Mouse (Mus musculus) neural tube, embryonic 11.5 days (tissue): ENCODE measurements around the gene Prkag1. TPM values are rescaled to one million over a fixed set of nuclear protein-coding genes. Genes with fewer than 3 reads are reported as not detected.

ENCODE experiments used
- ATAC-seq: fragments of 200-750 bp; cut with Nextera tagmentation; 2 replicates; pipeline ENCODE4 v1.8.0; 2017; ENCODE audit warnings: moderate number of reproducible peaks, mild to moderate bottlenecking, moderate TSS enrichment, moderate library complexity; ENCODE audit not compliant: insufficient read depth, low FRiP score, low TSS enrichment
- DNase-seq: peaks from one replicate; pipeline ENCODE4 v3.0.0-alpha.2; 2015; ENCODE audit warnings: low spot score
- H3K27ac ChIP-seq: fragments of 300-500 bp; sonication (generic); 2 replicates; pipeline ENCODE4 v1.5.1; 2014; ENCODE audit warnings: low read depth, mild to moderate bottlenecking, low read length
- H3K27me3 ChIP-seq: fragments of 300-500 bp; sonication (generic); 2 replicates; pipeline ENCODE4 v1.6.1; 2014; ENCODE audit warnings: mild to moderate bottlenecking, low read length, mixed read lengths; ENCODE audit not compliant: control insufficient read depth, insufficient read depth
- H3K36me3 ChIP-seq: fragments of 300-500 bp; sonication (generic); 2 replicates; pipeline ENCODE4 v1.6.1; 2014; ENCODE audit warnings: mild to moderate bottlenecking, low read length, moderate library complexity, mixed read lengths; ENCODE audit not compliant: control insufficient read depth, insufficient read depth
- H3K4me1 ChIP-seq: fragments of 300-500 bp; sonication (generic); 2 replicates; pipeline ENCODE4 v1.6.1; 2014; ENCODE audit warnings: low read length, mixed read lengths; ENCODE audit not compliant: control insufficient read depth, insufficient read depth
- H3K4me2 ChIP-seq: fragments of 300-500 bp; sonication (generic); 2 replicates; pipeline ENCODE4 v1.6.1; 2014; ENCODE audit warnings: low read depth, mild to moderate bottlenecking, moderate library complexity
- H3K4me3 ChIP-seq: fragments of 300-500 bp; sonication (generic); 2 replicates; pipeline ENCODE4 v1.5.1; 2014; ENCODE audit warnings: low read depth, low read length
- H3K9ac ChIP-seq: fragments of 300-500 bp; sonication (generic); 2 replicates; pipeline ENCODE4 v1.6.1; 2014; ENCODE audit warnings: mild to moderate bottlenecking, low read length
- H3K9me3 ChIP-seq: fragments of 300-500 bp; sonication (generic); 2 replicates; pipeline ENCODE4 v1.6.1; 2016; ENCODE audit warnings: low read length; ENCODE audit not compliant: control insufficient read depth
- WGBS: fragments of 180-500 bp; shearing (Covaris S2); extraction: QIAGEN DNeasy Blood & Tissue Kit; methylation state at CpG from one replicate; pipeline ENCODE4 v1.1.7; 2014; 5-methylcytosine and 5-hydroxymethylcytosine counted together
- polyA plus RNA-seq: library from polyadenylated mRNA; unstranded; fragments of >200 nt; fragmentation: Nextera tagmentation; extraction: Ambion mirVana; gene quantifications from 2 replicates; pipeline ENCODE4 v1.2.1, GENCODE M21; 2014

Gene Prkag1
- polyA plus RNA-seq, 1 experiment from 2014 or later: 73.1 TPM

- ATAC-seq: no peak
- WGBS: 9% methylated on average over 24 of the region's 24 CpGs
- H3K36me3 ChIP-seq: no peaks in the 10 kb centered on the region; the same call in 1 of the 2 replicates
- H3K27me3 ChIP-seq: peaks cover 72% of the 10 kb centered on the region
- H3K4me1 ChIP-seq: peaks cover 20% of the 10 kb centered on the region; the same call in 1 of the 2 replicates
- no peak overlapping the region for H3K27ac ChIP-seq
- no peaks in the 10 kb centered on the region for H3K9me3 ChIP-seq
- peak overlapping the region; percentile 27 for H3K4me3 ChIP-seq
- no peak for DNase-seq
- no peak overlapping the region for H3K9ac ChIP-seq
- peak overlapping the region; percentile 22; the same call in 1 of the 2 replicates for H3K4me2 ChIP-seq
Measured at GRCm38 (mm10) chr15:98788972-98789660, 42.2 kb downstream of the Prkag1 start.

- Histone ChIP-seq H3K27ac (no peak overlapping the region), H3K4me2 (no peak overlapping the region), H3K36me3 (no peaks in the 10 kb centered on the region; the same call in 1 of the 2 replicates), H3K9ac (no peak overlapping the region), H3K4me3 (no peak overlapping the region), H3K27me3 (peaks cover 61% of the 10 kb centered on the region), H3K9me3 (no peaks in the 10 kb centered on the region), H3K4me1 (peaks cover 14% of the 10 kb centered on the region; the same call in 1 of the 2 replicates)
- ATAC-seq (no peak), DNase-seq (no peak)
- 34% methylated on average over 4 of the region's 4 CpGs for WGBS
Measured at GRCm38 (mm10) chr15:98787930-98788329, 43.4 kb downstream of the Prkag1 start.

GRCm38 (mm10) chr15:98785744-98786143 lies 45.6 kb downstream of the Prkag1 start:
- H3K9ac ChIP-seq: no peak overlapping the region
- peaks cover 6% of the 10 kb centered on the region; the same call in 1 of the 2 replicates for H3K4me1 ChIP-seq
- no peak overlapping the region for H3K27ac ChIP-seq
- no peaks in the 10 kb centered on the region for H3K9me3 ChIP-seq
- H3K4me3 ChIP-seq: no peak overlapping the region
- DNase-seq (peak; percentile 33), ATAC-seq (no peak)
- H3K4me2 ChIP-seq: no peak overlapping the region
- H3K36me3 ChIP-seq: no peaks in the 10 kb centered on the region; the same call in 1 of the 2 replicates
- H3K27me3 ChIP-seq: peaks cover 58% of the 10 kb centered on the region
- 32% methylated on average over 7 of the region's 7 CpGs for WGBS

- no peak for ATAC-seq
- Histone ChIP-seq H3K4me2 (no peak overlapping the region), H3K27me3 (peaks cover 70% of the 10 kb centered on the region), H3K36me3 (no peaks in the 10 kb centered on the region), H3K27ac (no peak overlapping the region), H3K4me3 (no peak overlapping the region), H3K4me1 (peaks cover 8% of the 10 kb centered on the region), H3K9me3 (no peaks in the 10 kb centered on the region), H3K9ac (no peak overlapping the region)
- DNase-seq: peak; percentile 12
- 22% methylated on average over 6 of the region's 6 CpGs for WGBS
Measured at GRCm38 (mm10) chr15:98781166-98781565, 50.2 kb downstream of the Prkag1 start.

- Histone ChIP-seq H3K36me3 (no peaks in the 10 kb centered on the region), H3K9me3 (no peaks in the 10 kb centered on the region), H3K4me2 (no peak overlapping the region), H3K4me1 (peaks cover 13% of the 10 kb centered on the region), H3K4me3 (no peak overlapping the region), H3K9ac (no peak overlapping the region), H3K27ac (no peak overlapping the region), H3K27me3 (peaks cover 76% of the 10 kb centered on the region)
- ATAC-seq (no peak), DNase-seq (peak; percentile 62)
- 1% methylated on average over 13 of the region's 13 CpGs for WGBS
Measured at GRCm38 (mm10) chr15:98780573-98780972, 50.7 kb downstream of the Prkag1 start.

GRCm38 (mm10) chr15:98780075-98780474 lies 51.2 kb downstream of the Prkag1 start:
- ATAC-seq: no peak
- Histone ChIP-seq H3K36me3 (no peaks in the 10 kb centered on the region), H3K4me2 (no peak overlapping the region), H3K4me3 (no peak overlapping the region), H3K27me3 (peaks cover 79% of the 10 kb centered on the region), H3K9me3 (no peaks in the 10 kb centered on the region), H3K9ac (no peak overlapping the region), H3K4me1 (peaks cover 15% of the 10 kb centered on the region), H3K27ac (no peak overlapping the region)
- 2% methylated on average over 8 of the region's 8 CpGs for WGBS
- no peak for DNase-seq

GRCm38 (mm10) chr15:98778806-98779205 lies 52.5 kb downstream of the Prkag1 start:
- no peak for ATAC-seq
- DNase-seq: peak; percentile 9
- peaks cover 88% of the 10 kb centered on the region for H3K27me3 ChIP-seq
- peaks cover 15% of the 10 kb centered on the region for H3K4me1 ChIP-seq
- no peaks in the 10 kb centered on the region for H3K36me3 ChIP-seq
- no peak overlapping the region for H3K4me3 ChIP-seq
- no peak overlapping the region for H3K9ac ChIP-seq
- no peak overlapping the region for H3K27ac ChIP-seq
- no peaks in the 10 kb centered on the region for H3K9me3 ChIP-seq
- no peak overlapping the region for H3K4me2 ChIP-seq
- WGBS: under 1% methylated on average over 9 of the region's 11 CpGs

- WGBS: under 1% methylated on average over 24 of the region's 25 CpGs
- Histone ChIP-seq H3K4me1 (peaks cover 15% of the 10 kb centered on the region), H3K36me3 (no peaks in the 10 kb centered on the region), H3K4me2 (peak overlapping the region; percentile 14; the same call in 1 of the 2 replicates), H3K4me3 (no peak overlapping the region), H3K27ac (no peak overlapping the region), H3K27me3 (peaks cover 93% of the 10 kb centered on the region), H3K9ac (no peak overlapping the region), H3K9me3 (no peaks in the 10 kb centered on the region)
- DNase-seq: peak; percentile 18
- ATAC-seq: no peak
Measured at GRCm38 (mm10) chr15:98778191-98778770, 53.0 kb downstream of the Prkag1 start.

- H3K4me2 ChIP-seq: peak within 1 kb of the TSS; percentile 14; the same call in 1 of the 2 replicates
- H3K4me1 ChIP-seq: peaks cover 15% of the 10 kb centered on the region
- H3K27me3 ChIP-seq: peaks cover 98% of the 10 kb centered on the region
- ATAC-seq (no peak), DNase-seq (peak; percentile 24)
- no peak within 1 kb of the TSS for H3K9ac ChIP-seq
- H3K4me3 ChIP-seq: peak within 1 kb of the TSS; percentile 6; the same call in 1 of the 2 replicates
- no peaks in the 10 kb centered on the region for H3K36me3 ChIP-seq
- no peak within 1 kb of the TSS for H3K27ac ChIP-seq
- WGBS: under 1% methylated on average over 15 of the region's 33 CpGs
- H3K9me3 ChIP-seq: no peaks in the 10 kb centered on the region
Measured at GRCm38 (mm10) chr15:98777762-98778161, 53.6 kb downstream of the Prkag1 start, which contains the start of gene Wnt10b. Gene Wnt10b (minus strand): TSS chr15:98778150.
